Mouse (Mus musculus) myocyte (in vitro differentiated cells): ENCODE results near the gene Glrx5.

Experiments used
- CEBPB ChIP-seq: IDR thresholded peaks from 2 replicates; pipeline ENCODE4 v1.6.1; 2011; ENCODE audit warnings: mild to moderate bottlenecking, moderate library complexity; ENCODE audit not compliant: poor library complexity, insufficient read depth, severe bottlenecking
- POLR2A ChIP-seq: IDR thresholded peaks from one replicate; pipeline ENCODE4 v1.6.1; 2011; ENCODE audit warnings: low read depth, mild to moderate bottlenecking, control low read depth, moderate library complexity; ENCODE audit not compliant: insufficient read length
- USF1 ChIP-seq: IDR thresholded peaks from one replicate; pipeline ENCODE4 v1.6.1; 2011; ENCODE audit warnings: low read depth, mild to moderate bottlenecking, control low read depth, moderate library complexity

GRCm38 (mm10) chr12:105039578-105040289 lies 7.2 kb downstream of the Glrx5 start:
- no peak for TF ChIP-seq CEBPB
- TF ChIP-seq POLR2A = no peak
- no peak for TF ChIP-seq USF1
